Mouse (Mus musculus) myocyte (in vitro differentiated cells): ENCODE measurements around the gene Pparg. TPM values are rescaled to one million over a fixed set of nuclear protein-coding genes. Genes with fewer than 3 reads are reported as not detected.
A peak's percentile ranks its signal among the peaks of the same experiment; 100 is the strongest.

Experiments used
- H3K27me3 ChIP-seq: one replicate; pipeline ENCODE4 v1.6.1; 2011; ENCODE audit not compliant: control insufficient read depth, insufficient read depth, insufficient read length
- H3K36me3 ChIP-seq: one replicate; pipeline ENCODE4 v1.6.1; 2011; ENCODE audit not compliant: control insufficient read depth, insufficient read depth
- H3K4me2 ChIP-seq: one replicate; pipeline ENCODE4 v1.6.1; 2011; ENCODE audit warnings: low read depth, control low read depth
- H3K4me3 ChIP-seq: one replicate; pipeline ENCODE4 v1.5.1; 2011; ENCODE audit warnings: mild to moderate bottlenecking, control low read depth, moderate library complexity
- H3K79me2 ChIP-seq: one replicate; pipeline ENCODE4 v1.6.1; 2011; ENCODE audit not compliant: control insufficient read depth, insufficient read depth
- H3ac ChIP-seq: one replicate; pipeline ENCODE4 v1.6.1; 2011; ENCODE audit not compliant: control insufficient read depth, insufficient read length
- CEBPB ChIP-seq: IDR thresholded peaks from 2 replicates; pipeline ENCODE4 v1.6.1; 2011; ENCODE audit warnings: mild to moderate bottlenecking, moderate library complexity; ENCODE audit not compliant: poor library complexity, insufficient read depth, severe bottlenecking
- E2F4 ChIP-seq: IDR thresholded peaks from one replicate; pipeline ENCODE4 v1.6.1; 2011; ENCODE audit warnings: mild to moderate bottlenecking, control low read depth, moderate library complexity; ENCODE audit not compliant: insufficient read depth
- MAX ChIP-seq: IDR thresholded peaks from one replicate; pipeline ENCODE4 v1.6.1; 2011; ENCODE audit warnings: low read depth, mild to moderate bottlenecking, control low read depth
- MYOD1 ChIP-seq, 3 experiments: IDR thresholded peaks; one replicate each; pipeline ENCODE4 v1.6.1; 2011; ENCODE audit warnings: control low read depth in 2 of 3, low read depth in 2 of 3, mild to moderate bottlenecking in 2 of 3, moderate library complexity in 1 of 3; ENCODE audit not compliant: insufficient read length in 2 of 3, control insufficient read depth in 1 of 3
- MYOG ChIP-seq, 3 experiments: IDR thresholded peaks; one replicate each; pipeline ENCODE4 v1.6.1; 2011; ENCODE audit warnings: control low read depth in 2 of 3, low read depth in 2 of 3, mild to moderate bottlenecking in 2 of 3; ENCODE audit not compliant: insufficient read length in 2 of 3, control insufficient read depth in 1 of 3, insufficient read depth in 1 of 3
- POLR2A ChIP-seq: IDR thresholded peaks from one replicate; pipeline ENCODE4 v1.6.1; 2011; ENCODE audit warnings: low read depth, mild to moderate bottlenecking, control low read depth, moderate library complexity; ENCODE audit not compliant: insufficient read length
- POLR2AphosphoS2 ChIP-seq: IDR thresholded peaks from one replicate; pipeline ENCODE4 v1.6.1; 2011; ENCODE audit warnings: low read depth, control low read depth; ENCODE audit not compliant: insufficient read length
- REST ChIP-seq: IDR thresholded peaks from one replicate; pipeline ENCODE4 v1.6.1; 2011; ENCODE audit warnings: mild to moderate bottlenecking, control low read depth, moderate library complexity; ENCODE audit not compliant: insufficient read depth, insufficient read length
- SRF ChIP-seq: IDR thresholded peaks from one replicate; pipeline ENCODE4 v1.6.1; 2011; ENCODE audit warnings: low read depth; ENCODE audit not compliant: control insufficient read depth, insufficient read length
- TCF12 ChIP-seq: IDR thresholded peaks from one replicate; pipeline ENCODE4 v1.6.1; 2011; ENCODE audit warnings: mild to moderate bottlenecking, control low read depth; ENCODE audit not compliant: poor library complexity, insufficient read depth, severe bottlenecking
- TCF3 ChIP-seq: IDR thresholded peaks from one replicate; pipeline ENCODE4 v1.6.1; 2011; ENCODE audit warnings: low read depth, control low read depth; ENCODE audit not compliant: insufficient read length
- USF1 ChIP-seq: IDR thresholded peaks from one replicate; pipeline ENCODE4 v1.6.1; 2011; ENCODE audit warnings: low read depth, mild to moderate bottlenecking, control low read depth, moderate library complexity
- polyA plus RNA-seq: library from polyadenylated mRNA; unstranded; fragments of >200 nt; fragmentation: generic; extraction: Trizol; gene quantifications from one replicate; pipeline ENCODE4 v1.2.1, GENCODE M21; 2012; ENCODE audit warnings: missing spikeins

Pparg gene
- polyA plus RNA-seq, 1 experiment: 2.2 TPM

- Histone ChIP-seq H3K36me3 (no peaks in the 10 kb centered on the region), H3ac (no peak overlapping the region), H3K27me3 (no peaks in the 10 kb centered on the region), H3K79me2 (no peaks in the 10 kb centered on the region), H3K4me2 (no peak overlapping the region), H3K4me3 (no peak overlapping the region)
- TF ChIP-seq SRF (no peak), E2F4 (no peak), REST (no peak), MAX (no peak), MYOD1 (IDR thresholded peaks at IDR 0.05; ENCODE audit: control insufficient read depth in 1 of 3, insufficient read length in 2 of 3, low read depth in 2 of 3) (no peak), TCF12 (no peak), TCF3 (no peak), POLR2A (no peak), USF1 (no peak), MYOG (IDR thresholded peaks at IDR 0.05; ENCODE audit: control insufficient read depth in 1 of 3, insufficient read depth in 1 of 3, insufficient read length in 2 of 3, low read depth in 2 of 3) (no peak), POLR2AphosphoS2 (no peak), CEBPB (no peak)
Observed at GRCm38 (mm10) chr6:115343096-115343495, 17.7 kb upstream of the Pparg start.

DNA sequence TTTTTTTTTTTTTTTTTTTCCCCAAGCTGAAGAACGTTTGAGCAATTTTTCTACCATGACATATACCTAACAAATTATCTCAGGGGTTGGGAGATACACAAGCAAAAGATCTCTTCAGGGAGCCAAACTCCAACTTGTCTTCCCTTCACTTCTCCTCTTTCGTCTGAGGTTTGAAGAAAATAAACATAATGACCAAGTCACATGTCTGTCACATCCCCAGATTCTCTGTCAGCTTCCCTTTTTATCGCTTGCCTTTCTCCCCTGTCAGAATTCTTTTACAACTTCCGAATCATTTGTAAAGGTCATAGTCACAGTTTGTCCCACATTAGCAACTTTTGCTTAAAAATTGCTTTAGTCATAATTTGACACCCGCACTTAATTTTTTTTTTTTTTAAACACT is 17.2 kb upstream of the Pparg start:
- no peaks in the 10 kb centered on the region for H3K36me3 ChIP-seq
- no peak for TF ChIP-seq SRF
- no peak for TF ChIP-seq REST
- no peak for TF ChIP-seq CEBPB
- TF ChIP-seq TCF3: no peak
- TF ChIP-seq MAX: no peak
- no peak for TF ChIP-seq POLR2AphosphoS2
- no peak for TF ChIP-seq POLR2A
- no peak for TF ChIP-seq TCF12
- TF ChIP-seq MYOG (IDR thresholded peaks at IDR 0.05; ENCODE audit: control insufficient read depth in 1 of 3, insufficient read depth in 1 of 3, insufficient read length in 2 of 3, low read depth in 2 of 3): no peak
- no peak for TF ChIP-seq USF1
- no peak for TF ChIP-seq E2F4
- TF ChIP-seq MYOD1 (IDR thresholded peaks at IDR 0.05; ENCODE audit: control insufficient read depth in 1 of 3, insufficient read length in 2 of 3, low read depth in 2 of 3): no peak
- H3K79me2 ChIP-seq: no peaks in the 10 kb centered on the region
- no peak overlapping the region for H3ac ChIP-seq
- no peaks in the 10 kb centered on the region for H3K27me3 ChIP-seq
- no peak overlapping the region for H3K4me3 ChIP-seq
- no peak overlapping the region for H3K4me2 ChIP-seq

- no peaks in the 10 kb centered on the region for H3K79me2 ChIP-seq
- H3ac ChIP-seq: no peak overlapping the region
- H3K4me3 ChIP-seq: no peak overlapping the region
- no peak for TF ChIP-seq E2F4
- no peak for TF ChIP-seq MYOD1 (IDR thresholded peaks at IDR 0.05; ENCODE audit: control insufficient read depth in 1 of 3, insufficient read length in 2 of 3, low read depth in 2 of 3)
- no peak for TF ChIP-seq TCF3
- TF ChIP-seq REST: no peak
- no peak for TF ChIP-seq POLR2A
- TF ChIP-seq MAX: no peak
- no peak for TF ChIP-seq MYOG (IDR thresholded peaks at IDR 0.05; ENCODE audit: control insufficient read depth in 1 of 3, insufficient read depth in 1 of 3, insufficient read length in 2 of 3, low read depth in 2 of 3)
- TF ChIP-seq TCF12: no peak
- TF ChIP-seq CEBPB: no peak
- TF ChIP-seq USF1: no peak
- TF ChIP-seq SRF: no peak
- TF ChIP-seq POLR2AphosphoS2: no peak
- H3K4me2 ChIP-seq: peak overlapping the region; percentile 38
- no peaks in the 10 kb centered on the region for H3K36me3 ChIP-seq
- H3K27me3 ChIP-seq: no peaks in the 10 kb centered on the region
Observed at GRCm38 (mm10) chr6:115344101-115344500, 16.6 kb upstream of the Pparg start.

GRCm38 (mm10) chr6:115344513-115344912 is 16.2 kb upstream of the Pparg start:
- Histone ChIP-seq H3ac (no peak overlapping the region), H3K79me2 (no peaks in the 10 kb centered on the region), H3K36me3 (no peaks in the 10 kb centered on the region), H3K27me3 (no peaks in the 10 kb centered on the region), H3K4me3 (no peak overlapping the region), H3K4me2 (peak overlapping the region; percentile 38)
- TF ChIP-seq E2F4: no peak
- no peak for TF ChIP-seq REST
- no peak for TF ChIP-seq POLR2A
- no peak for TF ChIP-seq TCF12
- TF ChIP-seq CEBPB: no peak
- TF ChIP-seq MYOG (IDR thresholded peaks at IDR 0.05; ENCODE audit: control insufficient read depth in 1 of 3, insufficient read depth in 1 of 3, insufficient read length in 2 of 3, low read depth in 2 of 3): no peak
- TF ChIP-seq MYOD1 (IDR thresholded peaks at IDR 0.05; ENCODE audit: control insufficient read depth in 1 of 3, insufficient read length in 2 of 3, low read depth in 2 of 3): no peak
- no peak for TF ChIP-seq MAX
- no peak for TF ChIP-seq POLR2AphosphoS2
- TF ChIP-seq TCF3: no peak
- no peak for TF ChIP-seq SRF

- Histone ChIP-seq H3K79me2 (no peaks in the 10 kb centered on the region), H3K4me2 (no peak overlapping the region), H3K36me3 (no peaks in the 10 kb centered on the region), H3ac (no peak overlapping the region), H3K4me3 (no peak overlapping the region), H3K27me3 (no peaks in the 10 kb centered on the region)
- TF ChIP-seq MAX: no peak
- TF ChIP-seq MYOD1 (IDR thresholded peaks at IDR 0.05; ENCODE audit: control insufficient read depth in 1 of 3, insufficient read length in 2 of 3, low read depth in 2 of 3): no peak
- TF ChIP-seq MYOG (IDR thresholded peaks at IDR 0.05; ENCODE audit: control insufficient read depth in 1 of 3, insufficient read depth in 1 of 3, insufficient read length in 2 of 3, low read depth in 2 of 3): no peak
- no peak for TF ChIP-seq USF1
- TF ChIP-seq SRF: no peak
- no peak for TF ChIP-seq POLR2A
Observed at GRCm38 (mm10) chr6:115345013-115345412, 15.7 kb upstream of the Pparg start.
